Mouse (Mus musculus) embryo, embryonic 11 days (tissue): ENCODE measurements at regions not wholly inside any gene's neighbourhood (a gene's known extent, or its start where the extent isn't known, plus 50 kb on each side); places are given as distances from the start of the nearest gene placed in this dataset.

Experiments
- DNase-seq: peaks from one replicate; pipeline ENCODE4 v3.0.0-alpha.2; 2015

- DNase-seq, result peak; percentile 53
These were observed 98.1 kb downstream of the Kdr start for GRCm38 (mm10) chr5:75880088-75880684.

DNA sequence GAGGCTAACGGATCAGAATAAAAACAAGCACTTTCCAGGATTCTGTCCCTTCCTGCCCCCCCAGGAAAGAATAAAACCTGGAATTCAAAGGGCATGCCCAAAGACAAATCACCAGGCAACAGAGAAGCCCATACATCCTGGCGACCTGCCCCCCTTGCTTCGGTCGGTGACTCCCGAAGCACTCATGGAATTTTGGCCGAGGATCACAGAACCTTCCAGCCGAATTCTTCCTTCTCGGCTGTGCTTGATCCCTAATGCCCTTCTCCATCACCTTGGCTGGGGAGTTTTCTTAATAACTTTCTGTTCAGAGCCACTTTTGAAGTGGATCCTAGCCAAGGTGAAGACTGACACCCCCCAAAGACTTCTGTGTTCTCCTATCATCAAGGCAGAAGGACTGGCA lies 99.9 kb downstream of the Kdr start:
- DNase-seq, result no peak

DNA sequence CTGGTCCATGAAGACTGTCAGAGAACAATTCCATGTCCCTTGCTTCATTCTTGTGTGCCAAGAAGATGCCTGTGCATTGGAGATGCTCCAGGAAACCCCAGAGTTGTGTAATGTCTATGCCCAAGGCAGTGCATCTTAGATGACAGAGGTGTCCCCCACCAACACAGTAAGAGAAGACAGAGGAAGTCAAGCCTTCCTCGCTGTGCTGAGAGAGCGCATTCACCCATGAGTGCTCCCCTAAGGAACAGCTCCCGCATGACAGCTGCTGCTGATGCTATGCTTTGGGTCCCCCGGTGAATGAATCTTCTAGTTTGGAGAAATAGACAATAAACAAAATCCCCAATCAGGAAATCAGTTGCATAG lies 100.7 kb downstream of the Kdr start:
- DNase-seq, result no peak

- DNase-seq, result no peak
These were observed 101.2 kb downstream of the Kdr start for GRCm38 (mm10) chr5:75876871-75877608.

DNA sequence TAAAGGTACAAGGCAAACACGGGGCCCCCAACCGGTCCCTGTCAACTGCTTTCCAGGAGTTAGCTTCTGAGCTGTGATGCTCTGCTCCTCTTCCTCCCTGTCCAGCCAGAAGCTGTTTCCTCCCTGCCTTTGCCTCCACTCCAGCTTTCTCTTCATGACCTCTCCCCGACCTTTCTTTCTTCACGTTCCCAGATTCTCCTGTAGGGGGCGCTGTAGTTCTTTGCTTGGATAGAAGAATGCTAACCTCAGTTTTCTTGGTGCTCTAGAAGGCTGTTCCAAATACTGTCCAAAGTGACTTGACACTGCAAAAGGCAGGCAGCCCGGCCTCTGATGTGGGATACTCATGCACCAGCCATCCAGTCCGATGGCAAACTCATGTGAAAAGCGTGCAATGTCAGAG lies 107.1 kb downstream of the Kdr start:
- peak; percentile 82 for DNase-seq

DNA sequence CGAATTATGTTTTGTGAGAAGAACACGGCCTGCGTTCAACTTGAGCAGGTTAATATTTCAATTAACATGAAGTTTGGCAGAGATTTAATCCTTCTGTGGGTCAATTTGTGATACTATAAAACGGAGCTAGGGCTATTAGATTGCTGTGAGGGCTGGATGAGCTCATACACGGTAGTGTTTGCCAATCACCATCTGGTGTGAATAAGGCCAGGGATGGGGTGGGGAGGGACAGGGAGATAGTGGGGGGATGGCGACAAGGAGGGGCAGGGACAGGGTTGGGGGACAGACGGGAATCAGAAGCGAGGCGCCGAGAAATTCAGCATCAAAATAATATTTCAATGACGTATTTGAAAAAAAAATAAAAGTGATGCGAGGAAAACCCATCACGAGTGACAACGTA lies 107.6 kb downstream of the Kdr start:
- no peak for DNase-seq

DNA sequence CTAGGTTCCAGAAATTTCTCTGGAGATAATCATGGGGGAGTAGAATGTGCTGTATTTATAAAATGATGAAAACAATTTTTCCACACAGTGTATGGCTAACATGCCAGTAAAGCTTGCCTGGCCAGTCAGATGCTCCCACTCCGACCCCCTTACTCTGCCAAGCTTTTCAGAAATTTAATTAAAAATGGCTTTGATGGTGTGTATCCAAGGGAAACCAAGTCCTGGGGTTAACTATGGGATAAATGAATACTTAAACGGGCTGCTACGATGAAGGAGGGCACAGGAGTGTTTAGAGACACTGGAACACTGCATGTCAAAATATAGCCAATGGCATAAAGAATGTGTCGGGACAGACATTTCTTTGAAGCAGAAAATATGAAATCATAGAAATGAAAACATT lies 108.7 kb downstream of the Kdr start:
- no peak for DNase-seq

- no peak for DNase-seq
These were observed 113.2 kb downstream of the Kdr start for GRCm38 (mm10) chr5:75865096-75865495.

DNA sequence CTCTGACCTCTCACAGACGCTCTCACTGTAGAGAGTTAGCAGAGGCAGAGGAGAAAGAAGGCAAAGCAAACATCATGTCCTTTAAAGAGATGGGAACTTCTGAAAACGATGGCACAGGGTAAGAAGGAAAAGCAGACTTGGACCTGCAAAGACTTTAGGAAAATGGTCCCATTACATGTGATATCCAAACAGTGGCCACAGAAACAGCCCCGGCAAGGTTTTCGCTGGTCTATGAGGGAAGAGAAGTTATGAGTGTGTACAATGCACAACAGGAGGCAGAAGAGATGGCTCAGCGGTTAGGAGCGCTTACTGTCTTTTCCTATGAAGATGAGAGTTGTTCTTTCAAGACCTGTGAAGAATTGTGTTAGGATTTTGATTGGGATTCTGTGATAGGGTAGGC lies 114.9 kb downstream of the Kdr start:
- no peak for DNase-seq

- peak; percentile 82 for DNase-seq
These were observed 115.6 kb downstream of the Kdr start for GRCm38 (mm10) chr5:75862630-75862991.

DNA sequence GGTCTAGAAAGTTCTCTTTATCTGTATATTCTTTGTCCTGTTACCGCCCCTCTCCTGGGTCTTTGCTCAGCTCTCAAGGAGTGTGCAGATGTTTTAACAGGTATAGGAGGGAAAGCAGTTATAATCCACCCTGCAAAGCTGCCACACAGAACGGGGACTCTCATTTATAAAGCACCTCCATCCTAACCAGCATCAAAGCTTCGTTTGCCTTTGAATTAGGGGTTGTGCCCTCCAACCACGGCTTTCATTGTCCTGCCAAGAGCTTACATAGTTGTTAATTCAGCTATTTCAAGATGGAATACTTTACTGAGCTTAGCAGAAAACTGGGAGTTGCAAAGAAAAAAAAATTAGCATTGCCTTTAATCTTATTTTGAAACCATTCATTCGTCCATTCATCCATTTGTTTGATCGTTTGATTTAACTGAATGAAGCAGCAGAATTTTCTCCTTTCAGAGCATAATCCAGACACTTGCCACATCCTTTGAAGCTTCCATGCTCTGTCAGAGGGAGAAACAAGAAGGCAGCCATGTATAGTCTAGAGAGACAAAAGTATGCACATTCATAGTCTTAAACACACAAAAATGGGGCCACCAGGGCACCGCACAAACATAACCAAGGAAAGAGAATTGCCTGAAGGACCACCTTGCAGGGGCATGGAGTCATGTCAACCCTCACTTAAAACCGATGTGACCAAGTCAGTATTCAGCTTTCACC lies 116.2 kb downstream of the Kdr start:
- no peak for DNase-seq

DNA sequence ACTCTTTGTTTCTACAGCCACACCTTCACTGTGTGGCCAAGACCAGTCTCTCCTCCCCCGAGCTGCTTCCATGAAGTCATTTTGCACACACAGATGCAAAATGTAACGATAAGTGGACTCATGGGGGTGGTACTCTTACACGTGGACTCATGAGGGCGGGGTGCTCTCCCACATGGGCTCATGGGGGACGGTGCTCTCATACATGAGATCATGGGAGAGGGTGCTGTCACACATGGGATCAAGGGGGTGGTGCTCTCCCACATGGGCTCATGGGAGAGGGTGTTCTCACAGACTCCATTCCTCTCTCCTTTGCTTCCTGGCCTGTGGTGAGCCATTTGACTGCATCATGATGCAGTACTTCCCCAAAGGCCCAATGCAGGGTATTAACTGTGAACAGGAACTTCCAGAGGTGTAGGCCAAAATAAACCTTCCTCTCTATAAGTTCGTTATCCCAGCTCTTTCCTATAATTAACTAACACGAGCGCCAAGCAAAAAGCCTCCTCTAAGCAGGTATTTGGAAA lies 118.9 kb downstream of the Kdr start:
- no peak for DNase-seq

DNA sequence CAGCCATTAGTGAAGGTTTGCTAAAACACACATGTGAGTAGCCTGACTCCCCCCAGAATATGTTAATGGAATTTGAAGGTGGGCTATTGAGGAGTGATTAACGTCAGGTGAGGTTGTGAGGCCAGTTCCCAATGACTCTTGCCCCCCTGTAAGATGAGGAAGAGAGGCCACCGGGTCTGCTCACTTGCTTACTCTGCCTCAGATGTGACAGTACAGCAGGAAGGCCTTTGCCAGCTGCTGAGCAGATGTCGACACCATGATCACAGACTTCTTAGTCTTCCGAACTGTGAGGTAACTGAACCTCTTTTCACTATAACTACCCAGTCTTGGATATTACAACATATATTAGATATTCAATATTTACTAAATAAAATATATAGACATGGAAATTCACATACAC lies 127.4 kb downstream of the Kdr start:
- no peak for DNase-seq

DNA sequence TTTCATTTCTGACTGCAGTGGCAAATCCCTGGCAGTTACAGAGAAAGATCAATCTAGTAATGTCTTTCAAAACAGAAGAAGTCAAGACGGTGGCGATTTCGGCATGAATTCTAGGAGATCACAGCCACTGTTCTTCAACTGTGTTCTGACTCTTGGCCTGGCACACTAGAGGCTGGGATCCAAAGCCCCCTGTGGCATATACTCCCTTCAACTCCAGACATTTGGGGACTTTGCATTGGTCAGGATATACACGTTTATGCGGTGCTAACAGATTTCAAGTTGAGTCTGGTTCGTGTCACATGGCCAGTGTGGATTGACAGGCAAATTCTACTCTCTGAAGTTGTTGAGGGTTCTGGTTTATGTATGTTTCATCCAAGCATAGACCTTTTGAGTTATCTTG lies 130.3 kb downstream of the Kdr start:
- DNase-seq, result no peak

DNA sequence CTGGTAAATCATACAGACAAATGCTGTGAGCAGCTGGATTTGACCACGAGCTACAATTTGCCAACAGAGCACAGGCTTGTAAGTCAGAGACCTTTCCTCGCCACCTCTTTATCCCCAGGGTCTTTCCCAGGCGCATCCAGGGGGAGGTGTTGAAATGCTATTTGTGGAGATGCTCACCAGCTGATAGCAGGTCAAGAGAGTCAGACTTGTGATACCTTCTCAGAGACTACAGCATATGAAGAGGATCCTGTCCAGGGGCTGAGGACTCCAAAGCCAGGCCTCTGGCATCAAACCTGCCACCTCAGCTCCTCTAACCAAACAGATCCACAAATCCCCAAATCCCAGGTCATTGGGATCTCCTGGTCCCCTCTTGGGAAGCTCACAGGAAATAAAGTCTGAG lies 130.9 kb downstream of the Kdr start:
- no peak for DNase-seq

DNA sequence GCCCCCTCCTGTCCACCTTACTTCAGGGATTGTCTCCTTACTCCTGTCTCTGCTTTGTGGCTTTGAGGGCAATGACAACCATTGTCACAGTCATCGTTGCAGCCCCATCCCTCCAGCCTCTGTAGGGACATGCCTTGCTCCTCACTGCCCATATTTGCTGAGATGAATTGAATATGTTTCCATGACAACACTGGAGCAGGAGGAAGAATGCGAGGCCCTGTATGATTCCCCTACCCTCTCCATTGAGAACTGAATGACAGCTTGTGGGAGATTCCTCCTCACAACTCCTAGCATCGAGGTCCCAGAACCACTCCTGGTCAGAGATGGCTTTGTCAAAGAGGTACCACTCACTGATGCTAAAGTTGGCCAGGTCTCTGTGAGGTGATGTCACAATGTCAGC lies 132.2 kb downstream of the Kdr start:
- DNase-seq, result no peak

DNA sequence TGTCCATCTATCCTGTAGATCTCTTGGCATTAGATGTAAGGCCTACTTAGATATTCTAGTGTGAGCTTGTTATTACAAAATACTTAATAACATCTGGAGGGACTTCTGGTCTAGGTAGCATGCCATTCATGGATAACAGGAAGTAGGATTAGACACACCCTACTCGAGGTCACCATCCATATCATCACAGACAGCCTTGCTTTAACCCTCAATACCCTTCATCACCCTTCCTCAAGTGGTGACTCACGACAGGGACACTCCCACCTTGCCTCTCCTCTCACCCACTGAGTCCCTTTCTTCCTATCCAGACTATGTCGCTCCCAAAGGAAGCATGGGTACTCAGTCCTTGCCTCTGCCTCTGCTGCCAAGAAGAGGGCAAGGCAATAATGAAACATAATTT lies 134.5 kb downstream of the Kdr start:
- no peak for DNase-seq

DNA sequence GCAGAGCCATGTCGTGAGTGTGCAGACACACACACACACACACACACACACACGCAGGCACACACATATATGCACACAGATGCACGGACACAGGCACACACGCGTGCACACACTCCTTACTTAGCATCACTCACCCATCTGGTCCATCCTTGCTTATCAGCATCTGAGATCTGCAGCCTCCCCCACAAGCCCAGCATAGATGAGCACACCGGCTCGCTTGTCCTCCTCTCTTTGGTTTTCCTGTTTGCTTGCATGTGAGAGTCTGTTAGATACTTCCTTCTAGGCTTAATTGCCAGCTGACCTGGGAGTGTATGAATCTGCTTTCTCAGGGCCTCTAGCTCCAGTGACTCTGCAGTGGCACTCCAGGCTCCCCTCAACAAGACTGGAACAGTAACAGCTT lies 137.8 kb downstream of the Kdr start:
- no peak for DNase-seq

- peak; percentile 56 for DNase-seq
These were observed 142.7 kb downstream of the Kdr start for GRCm38 (mm10) chr5:75835556-75835961.

GRCm38 (mm10) chr5:75834766-75835555 lies 143.3 kb downstream of the Kdr start:
- peak; percentile 14 for DNase-seq

- no peak for DNase-seq
These were observed 145.9 kb downstream of the Kdr start for GRCm38 (mm10) chr5:75832341-75832740.

GRCm38 (mm10) chr5:75829850-75830625 lies 148.2 kb downstream of the Kdr start:
- DNase-seq, result peak; percentile 28

GRCm38 (mm10) chr5:75828332-75828731 lies 149.9 kb downstream of the Kdr start:
- DNase-seq, result no peak
